Mouse (Mus musculus) hindbrain, embryonic 11.5 days (tissue): Measurements from ENCODE around the gene Cdc42ep2. TPM values are rescaled to one million over a fixed set of nuclear protein-coding genes. Genes with fewer than 3 reads are reported as not detected.

Source experiments
- ATAC-seq: fragments of 200-750 bp; cut with Nextera tagmentation; 2 replicates; pipeline ENCODE4 v1.8.0; 2017; ENCODE audit warnings: mild to moderate bottlenecking, moderate TSS enrichment, moderate library complexity; ENCODE audit not compliant: low FRiP score
- DNase-seq: peaks from one replicate; pipeline ENCODE4 v3.0.0-alpha.2; 2015; ENCODE audit warnings: low spot score
- H3K27ac ChIP-seq: fragments of 300-500 bp; sonication (generic); 2 replicates; pipeline ENCODE4 v1.5.1; 2014; ENCODE audit warnings: mild to moderate bottlenecking, low read depth, low read length
- H3K27me3 ChIP-seq: fragments of 300-500 bp; sonication (generic); 2 replicates; pipeline ENCODE4 v1.6.1; 2014; ENCODE audit warnings: mild to moderate bottlenecking, low read length, moderate library complexity, mixed read lengths; ENCODE audit not compliant: control insufficient read depth, insufficient read depth
- H3K36me3 ChIP-seq: fragments of 300-500 bp; sonication (generic); 2 replicates; pipeline ENCODE4 v1.6.1; 2014; ENCODE audit warnings: mild to moderate bottlenecking, low read length, moderate library complexity, mixed read lengths; ENCODE audit not compliant: control insufficient read depth, insufficient read depth
- H3K4me1 ChIP-seq: fragments of 300-500 bp; sonication (generic); replicated peaks from 2 replicates; pipeline ENCODE4 v1.6.1; 2014; ENCODE audit warnings: low read length, mixed read lengths; ENCODE audit not compliant: control insufficient read depth, insufficient read depth
- H3K4me2 ChIP-seq: fragments of 300-500 bp; sonication (generic); replicated peaks from 2 replicates; pipeline ENCODE4 v1.6.1; 2014; ENCODE audit warnings: mild to moderate bottlenecking, low read depth, low read length
- H3K4me3 ChIP-seq: fragments of 300-500 bp; sonication (generic); 2 replicates; pipeline ENCODE4 v1.5.1; 2014; ENCODE audit warnings: low read depth, low read length
- H3K9ac ChIP-seq: fragments of 300-500 bp; sonication (generic); 2 replicates; pipeline ENCODE4 v1.6.1; 2014; ENCODE audit warnings: low read depth, low read length
- H3K9me3 ChIP-seq: fragments of 300-500 bp; sonication (generic); 2 replicates; pipeline ENCODE4 v1.6.1; 2016; ENCODE audit warnings: low read length; ENCODE audit not compliant: control insufficient read depth
- WGBS: fragments of 180-500 bp; shearing (Covaris S2); extraction: QIAGEN DNeasy Blood & Tissue Kit; methylation state at CpG from one replicate; pipeline ENCODE4 v1.1.7; 2014; 5-methylcytosine and 5-hydroxymethylcytosine counted together
- polyA plus RNA-seq: library from polyadenylated mRNA; unstranded; fragments of >200 nt; fragmentation: Nextera tagmentation; extraction: Ambion mirVana; gene quantifications from 2 replicates; pipeline ENCODE4 v1.2.1, GENCODE M21; 2014

The Cdc42ep2 gene
- polyA plus RNA-seq, 1 experiment from 2014 or later = 3.4 TPM

DNA sequence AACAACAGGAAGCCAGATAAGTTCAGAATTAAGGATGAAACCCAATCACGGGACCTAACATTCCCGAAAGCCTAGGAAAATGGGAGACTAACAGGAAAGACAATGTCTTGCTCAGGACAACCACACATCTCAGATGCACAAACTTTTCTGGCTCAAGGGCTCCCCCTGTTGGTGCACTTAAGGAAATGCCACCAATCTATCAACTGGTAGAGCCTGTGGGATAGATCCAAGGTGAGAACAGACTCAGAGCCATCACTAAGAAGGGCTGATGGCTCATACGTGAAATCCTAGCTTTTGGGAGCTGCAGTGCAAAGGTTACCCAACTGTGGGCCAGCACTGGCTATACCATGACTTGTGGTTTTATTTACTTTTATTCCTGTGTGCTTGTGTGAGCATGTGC lies 32.1 kb upstream of the Cdc42ep2 start:
- H3K4me1 ChIP-seq = no peaks in the 10 kb centered on the region
- H3K36me3 ChIP-seq = no peaks in the 10 kb centered on the region
- DNase-seq (peak; percentile 81), ATAC-seq (no peak)
- H3K4me2 ChIP-seq = no peak overlapping the region
- H3K27ac ChIP-seq = no peak overlapping the region
- no peaks in the 10 kb centered on the region for H3K9me3 ChIP-seq
- WGBS = 36% methylated on average over 3 of the region's 3 CpGs
- H3K9ac ChIP-seq = no peak overlapping the region
- no peak overlapping the region for H3K4me3 ChIP-seq
- no peaks in the 10 kb centered on the region for H3K27me3 ChIP-seq

DNA sequence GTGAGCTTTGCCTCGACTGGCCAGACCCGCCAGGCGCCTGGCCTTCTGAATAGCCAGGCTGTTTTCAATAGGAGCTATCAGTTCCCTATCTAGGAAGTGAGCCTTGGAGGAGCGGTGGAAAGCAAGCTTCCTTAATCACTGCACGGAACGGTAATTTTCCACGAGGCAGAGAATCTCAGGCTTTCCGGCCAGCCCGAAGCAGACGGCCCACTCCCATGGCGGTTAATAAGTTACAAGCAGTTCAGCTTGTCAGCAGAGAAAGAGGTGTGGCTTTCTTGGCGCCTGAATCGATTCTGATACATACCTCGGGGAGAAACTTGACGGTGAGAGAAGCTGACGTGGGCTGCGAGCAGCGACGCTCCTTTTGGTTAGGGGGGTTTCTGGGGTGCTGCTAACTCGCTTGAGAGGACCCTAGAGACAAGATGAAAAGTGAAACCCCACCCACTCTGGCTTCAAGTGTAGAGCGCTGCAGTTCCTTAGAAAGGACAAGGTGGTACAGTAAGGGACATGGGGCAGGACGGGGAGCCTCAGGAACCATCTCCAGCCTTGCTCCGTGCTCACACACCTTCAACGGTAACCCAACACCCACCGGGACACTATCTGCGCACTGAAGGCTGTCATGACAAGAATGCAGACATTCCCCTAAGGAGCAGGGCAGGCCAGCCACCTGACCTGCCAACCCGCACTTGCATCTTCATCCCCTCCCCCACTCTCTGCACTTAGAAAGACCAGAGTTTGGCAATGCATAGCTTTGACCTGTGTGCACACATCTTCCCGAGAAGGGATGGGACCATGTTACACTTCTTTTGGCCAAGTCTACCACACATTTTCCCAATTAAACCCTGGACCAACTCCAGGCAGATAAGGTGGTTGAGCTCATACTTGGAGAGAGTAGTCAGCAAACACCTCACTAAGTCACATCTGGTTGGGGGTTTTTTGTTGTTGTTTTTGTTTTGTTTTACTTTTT lies 31.4 kb upstream of the Cdc42ep2 start:
- ATAC-seq (no peak), DNase-seq (no peak)
- Histone ChIP-seq H3K9ac (no peak overlapping the region), H3K27ac (no peak overlapping the region), H3K36me3 (no peaks in the 10 kb centered on the region), H3K4me1 (no peaks in the 10 kb centered on the region), H3K27me3 (no peaks in the 10 kb centered on the region), H3K4me2 (no peak overlapping the region), H3K4me3 (no peak overlapping the region), H3K9me3 (no peaks in the 10 kb centered on the region)
- WGBS = 81% methylated on average over 28 of the region's 28 CpGs

DNA sequence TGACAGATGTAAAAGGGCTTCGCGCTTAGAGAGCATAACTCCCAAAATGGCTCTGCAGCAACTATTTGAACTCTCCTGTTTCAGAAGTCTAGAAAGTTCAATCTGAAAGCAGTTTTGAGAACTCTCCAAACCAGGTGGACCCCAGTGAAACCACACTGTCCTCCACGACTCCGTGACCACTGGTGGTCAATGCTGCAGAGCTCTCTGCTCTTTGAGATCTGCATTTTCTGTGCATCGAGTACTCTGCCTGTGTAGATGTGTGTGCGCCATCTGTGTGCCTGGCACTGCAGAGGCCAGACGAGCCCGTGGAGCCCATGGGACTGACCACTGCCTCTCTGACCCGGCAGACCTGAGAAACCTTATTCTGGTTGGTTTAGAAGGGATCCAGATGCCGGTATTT lies 30.3 kb upstream of the Cdc42ep2 start:
- no peak for ATAC-seq
- H3K4me3 ChIP-seq = no peak overlapping the region
- H3K4me1 ChIP-seq = no peaks in the 10 kb centered on the region
- H3K36me3 ChIP-seq = no peaks in the 10 kb centered on the region
- 89% methylated on average over 10 of the region's 10 CpGs for WGBS
- DNase-seq = no peak
- H3K9me3 ChIP-seq = no peaks in the 10 kb centered on the region
- H3K27ac ChIP-seq = no peak overlapping the region
- no peak overlapping the region for H3K9ac ChIP-seq
- no peaks in the 10 kb centered on the region for H3K27me3 ChIP-seq
- no peak overlapping the region for H3K4me2 ChIP-seq

DNA sequence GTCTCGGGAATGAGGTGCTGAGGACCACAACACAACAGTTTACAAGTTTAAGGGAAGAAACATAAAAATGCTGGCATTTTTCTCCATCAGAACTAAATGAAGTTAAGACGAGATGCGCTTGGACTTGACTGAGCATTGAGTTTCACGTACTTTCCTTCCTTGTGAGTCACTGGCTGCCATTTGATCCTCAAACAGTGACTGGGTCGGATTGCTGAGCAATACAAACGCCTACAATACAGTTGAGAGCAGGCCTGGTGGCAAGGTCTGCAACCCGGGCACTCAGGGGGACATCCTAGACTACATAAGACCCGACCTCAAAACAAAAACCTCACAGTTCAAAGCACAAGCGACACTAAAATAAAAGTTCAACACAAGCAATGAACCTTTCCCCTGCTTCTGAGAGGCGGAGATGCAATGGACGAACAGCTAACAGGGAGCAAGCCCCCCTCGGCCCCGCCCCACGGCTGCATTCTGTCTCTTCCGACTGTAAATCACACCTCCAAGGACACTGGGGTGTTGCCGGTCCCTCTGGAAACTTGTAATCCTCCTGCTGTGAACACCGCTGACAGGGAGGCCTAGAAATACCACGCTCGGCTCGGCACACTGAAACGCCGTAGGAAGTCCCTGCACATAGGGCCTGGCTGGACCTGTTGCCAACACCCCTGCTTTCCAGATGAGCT lies 29.6 kb upstream of the Cdc42ep2 start:
- no peaks in the 10 kb centered on the region for H3K36me3 ChIP-seq
- no peak for ATAC-seq

DNA sequence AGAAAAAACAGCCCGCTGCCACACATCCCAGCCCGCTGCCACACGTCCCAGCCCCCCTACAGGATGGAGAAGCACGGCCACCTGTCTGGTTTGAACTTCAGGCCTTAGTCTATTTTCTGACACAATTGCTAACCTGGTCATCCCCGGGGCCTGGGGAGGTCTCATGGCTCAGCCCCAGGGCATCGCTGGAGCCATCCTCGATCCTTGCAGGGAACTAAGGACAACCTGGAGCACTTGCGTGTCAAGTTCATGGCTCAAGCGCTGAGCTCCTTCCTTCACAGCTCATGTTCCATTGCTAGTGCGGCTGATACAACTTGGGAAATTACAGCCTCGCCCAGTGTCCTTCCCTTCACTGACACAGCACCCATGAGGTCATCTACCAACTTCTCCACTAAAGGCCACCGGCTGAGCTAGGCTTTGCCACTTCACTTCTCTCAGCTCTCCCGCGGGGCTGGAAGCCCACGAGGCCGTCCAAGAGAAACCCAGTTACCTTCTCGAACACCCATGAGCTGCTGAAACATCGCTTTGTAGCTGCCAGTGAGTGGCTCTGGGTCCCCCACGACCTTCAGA lies 28.7 kb upstream of the Cdc42ep2 start:
- ATAC-seq = no peak
- Histone ChIP-seq H3K9ac (no peak overlapping the region), H3K27ac (no peak overlapping the region), H3K9me3 (no peaks in the 10 kb centered on the region), H3K36me3 (no peaks in the 10 kb centered on the region), H3K4me3 (no peak overlapping the region), H3K27me3 (no peaks in the 10 kb centered on the region), H3K4me2 (no peak overlapping the region), H3K4me1 (no peaks in the 10 kb centered on the region)
- 95% methylated on average over 19 of the region's 19 CpGs for WGBS
- no peak for DNase-seq

More for the DNA sequence above, 29.6 kb upstream of the Cdc42ep2 start:
- no peaks in the 10 kb centered on the region for H3K4me1 ChIP-seq
- H3K9ac ChIP-seq = no peak overlapping the region
- no peak overlapping the region for H3K4me3 ChIP-seq
- no peak overlapping the region for H3K4me2 ChIP-seq
- H3K27me3 ChIP-seq = no peaks in the 10 kb centered on the region
- 86% methylated on average over 22 of the region's 22 CpGs for WGBS
- H3K9me3 ChIP-seq = no peaks in the 10 kb centered on the region
- H3K27ac ChIP-seq = no peak overlapping the region
- no peak for DNase-seq

DNA sequence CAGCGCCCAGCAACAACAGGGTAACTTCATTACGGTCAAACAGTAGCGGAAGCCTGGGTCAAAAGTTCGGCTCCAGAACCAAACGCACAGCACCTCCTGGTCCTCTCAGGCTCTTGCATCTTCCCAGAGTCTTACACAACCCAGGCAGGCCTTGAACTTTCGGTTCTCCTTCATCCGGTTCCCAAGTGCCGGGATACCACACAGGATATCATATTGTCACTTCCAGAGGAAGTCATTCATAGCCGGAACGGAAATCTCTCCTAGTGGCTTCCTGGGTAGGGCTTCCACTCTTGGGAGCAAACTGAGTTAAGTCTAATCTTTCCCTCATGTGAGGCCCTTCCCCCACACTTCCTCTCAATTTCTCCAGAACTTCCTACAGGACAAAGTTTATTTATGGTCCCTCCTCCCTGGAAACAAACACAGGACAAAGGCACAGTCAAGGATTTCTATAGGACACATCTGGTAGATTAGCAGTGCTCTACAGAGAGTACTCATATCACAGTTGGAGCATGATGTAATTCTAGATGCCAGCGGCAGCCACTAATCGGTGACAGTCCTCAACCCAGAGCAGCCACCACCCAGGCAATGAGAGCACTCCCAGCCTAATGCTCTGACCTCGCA lies 27.6 kb upstream of the Cdc42ep2 start:
- Histone ChIP-seq H3K4me1 (no peaks in the 10 kb centered on the region), H3K4me3 (no peak overlapping the region), H3K9me3 (no peaks in the 10 kb centered on the region), H3K36me3 (no peaks in the 10 kb centered on the region), H3K4me2 (no peak overlapping the region), H3K27ac (no peak overlapping the region), H3K9ac (no peak overlapping the region), H3K27me3 (no peaks in the 10 kb centered on the region)
- DNase-seq (no peak), ATAC-seq (no peak)
- 85% methylated on average over 13 of the region's 13 CpGs for WGBS

DNA sequence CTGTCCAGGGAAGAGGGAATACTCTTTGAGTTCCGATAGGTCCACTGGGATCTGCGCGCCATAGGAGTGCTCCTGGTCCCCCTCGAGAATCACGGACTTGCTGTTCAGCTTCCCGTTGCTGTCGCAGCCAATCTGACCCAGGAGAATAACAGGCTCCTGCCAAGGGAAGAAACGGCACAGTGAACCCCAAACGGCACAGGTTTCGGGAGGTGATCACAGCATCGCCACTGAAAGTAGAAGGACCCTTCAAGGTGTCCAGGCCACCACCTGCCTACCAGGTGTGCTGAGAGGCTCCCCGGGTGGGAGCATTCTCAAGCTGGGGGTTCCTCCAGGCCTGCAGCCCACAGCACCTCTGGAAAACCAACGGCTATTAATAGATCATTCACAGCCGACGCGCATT lies 27.0 kb upstream of the Cdc42ep2 start:
- no peak overlapping the region for H3K27ac ChIP-seq
- DNase-seq (no peak), ATAC-seq (no peak)
- no peak overlapping the region for H3K4me3 ChIP-seq
- 92% methylated on average over 16 of the region's 16 CpGs for WGBS
- H3K27me3 ChIP-seq = no peaks in the 10 kb centered on the region
- H3K9ac ChIP-seq = no peak overlapping the region
- H3K36me3 ChIP-seq = no peaks in the 10 kb centered on the region
- no peaks in the 10 kb centered on the region for H3K4me1 ChIP-seq
- no peak overlapping the region for H3K4me2 ChIP-seq
- no peaks in the 10 kb centered on the region for H3K9me3 ChIP-seq

DNA sequence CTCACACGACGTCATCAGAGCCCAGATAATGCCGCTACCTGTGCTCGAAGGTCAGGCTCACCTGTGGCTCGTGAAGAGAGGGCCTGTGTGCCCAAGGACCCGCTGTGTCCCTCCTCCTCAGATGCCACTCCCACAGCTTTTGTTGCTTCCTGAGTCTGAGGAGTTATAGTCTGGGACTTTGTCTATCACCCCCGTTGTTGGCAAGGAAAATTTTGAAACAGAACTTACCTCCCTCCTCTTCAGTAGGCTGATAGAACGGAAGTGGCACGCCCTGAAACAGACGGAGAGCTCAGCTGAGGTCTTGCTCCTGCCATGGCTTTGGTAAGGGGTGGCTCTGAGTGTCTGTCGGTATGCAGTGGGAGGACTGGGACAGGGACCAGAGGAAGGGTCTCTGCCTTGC lies 25.6 kb upstream of the Cdc42ep2 start:
- no peaks in the 10 kb centered on the region for H3K27me3 ChIP-seq
- no peak for ATAC-seq
- H3K36me3 ChIP-seq = no peaks in the 10 kb centered on the region
- 95% methylated on average over 11 of the region's 11 CpGs for WGBS
- H3K9me3 ChIP-seq = no peaks in the 10 kb centered on the region
- H3K4me1 ChIP-seq = no peaks in the 10 kb centered on the region
- no peak overlapping the region for H3K9ac ChIP-seq
- H3K4me3 ChIP-seq = no peak overlapping the region
- no peak overlapping the region for H3K27ac ChIP-seq
- no peak overlapping the region for H3K4me2 ChIP-seq
- DNase-seq = no peak
